Mouse (Mus musculus): ENCODE measurements around the gene Sash1.

Gene Sash1

DNA sequence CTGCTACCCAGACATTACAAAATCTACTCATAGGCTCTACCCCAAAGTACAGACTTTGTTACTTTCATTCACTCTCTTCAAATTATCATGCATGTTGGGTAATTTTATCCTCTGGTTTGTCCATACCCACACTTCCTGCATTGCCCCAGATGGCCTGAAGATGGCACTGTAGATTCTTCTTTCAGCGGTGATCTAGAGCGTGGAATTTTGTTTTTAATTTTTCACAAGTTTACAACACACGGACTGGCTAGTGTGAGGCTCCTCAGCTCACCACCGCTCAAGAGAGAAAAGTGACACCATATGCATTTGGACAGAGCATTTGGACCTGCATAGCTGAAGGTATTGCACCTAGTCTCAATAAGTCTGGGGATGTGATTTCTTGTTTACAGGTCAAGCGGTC lies 93.5 kb downstream of the Sash1 start:
- no peak for DNase-seq (ENCODE audit: low read depth, low spot score)

DNA sequence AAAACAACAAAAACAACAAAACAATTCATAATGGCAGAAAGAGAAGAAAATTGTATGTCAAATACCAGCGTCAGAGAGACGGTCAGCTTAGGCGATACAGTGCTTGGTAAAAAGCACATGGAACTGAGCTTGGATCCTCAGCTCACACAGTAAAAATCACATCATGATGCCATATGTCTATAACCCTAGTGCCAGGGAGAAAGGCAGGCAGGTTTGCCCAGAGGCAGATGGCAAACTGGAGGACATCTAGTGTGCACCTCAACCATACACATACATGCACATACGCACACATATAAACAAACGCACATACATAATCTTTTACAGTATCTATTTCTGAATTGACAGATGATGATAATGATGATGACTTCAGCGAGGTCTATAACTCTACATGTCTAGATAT lies 96.8 kb downstream of the Sash1 start:
- DNase-seq (ENCODE audit: low read depth, low spot score), result no peak

DNA sequence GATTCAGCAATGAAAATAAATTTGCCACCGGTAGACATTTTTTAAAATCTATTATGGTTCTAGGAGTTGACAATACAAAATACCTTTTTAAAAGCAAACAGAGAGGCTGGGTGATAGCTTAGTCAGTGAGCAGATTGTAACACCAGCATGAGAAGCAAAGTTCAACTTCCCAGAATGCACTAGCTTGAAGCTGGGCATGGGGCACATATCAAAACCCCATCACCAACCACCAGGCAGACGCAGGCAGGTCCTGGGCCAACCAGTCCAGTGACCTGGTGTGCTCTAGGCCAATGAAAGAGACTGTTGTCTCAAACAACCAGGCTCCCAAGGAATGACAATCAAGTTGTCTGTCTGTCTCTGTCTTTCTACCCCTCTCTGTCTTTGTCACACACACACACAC lies 98.6 kb downstream of the Sash1 start:
- no peak for DNase-seq (ENCODE audit: low read depth, low spot score)

DNA sequence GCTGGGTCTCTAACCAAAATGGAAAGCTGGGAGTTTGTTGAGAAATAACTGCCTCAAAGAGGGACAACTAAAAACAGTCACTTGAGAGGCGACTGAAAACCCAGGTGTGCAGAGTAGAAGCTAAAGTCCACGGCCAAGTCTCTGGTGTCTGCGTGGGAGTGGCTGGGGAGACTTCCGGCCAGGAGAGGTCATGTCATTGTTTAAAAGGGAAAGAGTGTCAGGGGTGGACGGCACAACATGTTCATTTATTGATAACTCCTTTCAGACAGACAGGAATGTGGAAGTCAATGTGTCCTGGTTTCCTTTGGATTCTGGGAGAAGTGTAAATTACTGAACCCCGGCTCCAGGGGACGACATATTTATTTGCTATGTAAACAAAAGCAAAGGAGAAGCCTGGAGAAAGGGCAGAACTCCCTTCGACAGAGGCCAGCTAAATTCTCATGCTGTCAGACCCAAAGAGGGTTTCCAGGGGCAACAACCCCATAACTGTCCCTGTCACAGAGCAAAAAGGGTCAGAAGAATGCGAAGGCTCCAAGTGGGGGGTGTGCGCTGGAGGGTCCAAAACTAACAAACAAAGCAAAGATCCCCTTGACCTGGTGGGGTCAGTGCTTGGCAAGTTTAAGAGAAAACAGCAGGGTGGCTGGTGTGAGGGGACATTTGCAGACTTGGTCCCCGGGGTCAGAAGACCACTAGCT lies 100.3 kb downstream of the Sash1 start:
- no peak for DNase-seq (ENCODE audit: low read depth, low spot score)

DNA sequence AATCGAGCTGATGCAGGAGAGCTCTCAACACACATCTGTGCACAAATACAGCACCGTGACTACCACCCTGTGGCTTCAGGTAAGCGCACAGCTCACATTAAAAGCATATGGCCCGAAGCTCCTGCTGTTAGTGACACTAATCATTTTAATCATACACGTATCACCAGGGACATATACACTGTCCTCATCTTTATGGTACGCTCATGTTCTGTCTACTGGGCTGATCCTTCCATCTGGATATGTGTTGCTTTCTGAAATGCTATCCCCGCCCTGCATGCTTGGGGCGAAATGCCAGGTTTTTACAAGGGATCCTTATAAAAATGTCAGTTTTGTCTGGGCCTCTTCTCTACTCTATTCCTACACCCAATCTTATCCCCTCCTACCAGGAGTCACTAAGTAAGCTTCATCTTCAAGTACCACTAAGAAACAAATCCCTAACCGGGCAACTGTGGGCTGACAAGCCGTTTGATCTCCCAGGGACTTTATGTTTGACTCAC lies 103.9 kb downstream of the Sash1 start:
- DNase-seq (ENCODE audit: low read depth, low spot score), result no peak

DNA sequence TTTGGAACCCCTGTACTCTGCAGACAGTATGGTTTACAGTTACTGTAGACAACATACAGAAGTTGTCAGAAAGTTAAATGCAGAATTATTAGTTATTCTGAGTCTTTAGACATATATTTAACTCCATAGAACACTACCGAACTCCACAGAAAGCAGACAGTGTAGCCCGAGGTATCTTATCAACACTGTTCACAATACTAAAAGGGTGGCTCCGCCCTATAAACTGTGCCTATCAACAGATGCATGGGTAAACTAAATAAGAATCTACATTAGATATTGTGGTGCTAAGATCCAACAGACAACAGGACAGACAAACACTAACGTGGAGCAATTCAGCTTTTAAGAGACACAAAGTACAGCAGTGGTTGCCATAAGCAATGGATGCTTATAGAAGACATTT lies 106.0 kb downstream of the Sash1 start:
- no peak for DNase-seq (ENCODE audit: low read depth, low spot score)

DNA sequence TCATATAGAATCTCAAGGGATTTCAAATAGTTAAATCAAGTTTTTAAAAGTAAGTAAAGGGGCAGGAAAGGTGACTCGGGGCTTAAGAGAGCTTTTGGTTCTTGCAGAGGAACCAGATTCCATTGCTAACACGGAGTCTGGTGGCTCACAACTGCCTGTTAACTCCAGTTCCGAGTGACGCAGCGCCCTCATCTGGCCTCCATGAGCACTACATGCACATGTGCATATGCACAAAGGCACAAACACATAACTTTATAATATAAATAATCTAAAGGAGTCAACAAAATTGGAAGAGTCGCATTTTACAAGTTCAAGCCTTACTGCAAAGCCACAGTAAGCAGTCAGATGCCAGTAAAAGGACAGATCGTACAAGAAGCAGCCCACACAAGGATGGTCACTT lies 107.0 kb downstream of the Sash1 start:
- no peak for DNase-seq (ENCODE audit: low read depth, low spot score)

DNA sequence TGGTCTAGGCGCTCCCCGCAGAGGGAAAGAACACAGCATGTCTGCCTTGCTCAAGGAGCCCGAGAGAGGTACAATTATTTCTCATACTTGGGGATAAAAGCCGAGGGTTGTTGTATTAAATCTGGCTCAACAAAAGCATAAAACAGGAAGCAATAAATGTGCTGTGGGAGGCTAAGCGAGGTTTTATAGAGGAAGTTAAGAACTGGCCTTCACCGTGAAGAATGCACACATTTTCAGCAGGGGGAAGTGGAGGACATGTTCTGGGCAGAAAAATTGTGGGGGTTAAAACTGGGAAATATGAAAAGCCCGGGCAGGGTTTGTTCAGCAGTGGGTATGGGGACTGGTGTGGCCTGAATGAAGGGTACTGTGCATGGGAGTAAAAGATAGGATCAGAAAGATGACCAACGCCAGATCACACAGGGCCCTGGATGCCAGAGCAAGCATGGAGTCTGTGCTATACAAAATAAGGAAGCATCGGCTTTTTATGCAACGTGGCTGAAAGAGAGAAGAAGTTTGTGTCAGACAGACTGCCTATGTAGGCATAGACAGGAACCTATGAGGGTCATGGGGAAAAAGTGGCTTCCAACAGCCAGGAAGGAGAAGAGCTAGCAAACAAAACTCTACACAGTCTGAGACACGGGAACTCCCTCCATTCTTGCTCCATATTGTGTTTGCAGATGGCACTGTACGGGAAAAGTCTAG lies 108.2 kb downstream of the Sash1 start:
- no peak for DNase-seq (ENCODE audit: low read depth, low spot score)

DNA sequence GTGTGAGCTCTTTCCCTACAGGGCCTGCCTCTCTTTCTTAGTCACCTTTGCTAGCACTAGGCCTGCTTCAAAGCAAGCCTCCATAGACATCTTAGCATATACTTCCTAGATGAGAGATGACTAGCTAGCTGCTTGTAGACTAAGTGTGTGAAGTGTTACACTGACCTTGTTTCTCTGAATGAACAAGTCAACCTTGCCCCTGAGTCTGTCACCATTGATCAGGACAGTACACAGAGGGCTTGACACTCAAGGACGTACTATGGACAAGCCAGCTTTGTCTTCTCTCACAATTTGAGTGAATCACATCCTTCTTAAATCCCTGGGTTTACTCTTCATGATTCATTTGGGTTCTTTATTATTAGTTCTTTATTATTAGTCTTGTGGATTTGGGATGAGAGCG lies 109.1 kb downstream of the Sash1 start:
- no peak for DNase-seq (ENCODE audit: low read depth, low spot score)

DNA sequence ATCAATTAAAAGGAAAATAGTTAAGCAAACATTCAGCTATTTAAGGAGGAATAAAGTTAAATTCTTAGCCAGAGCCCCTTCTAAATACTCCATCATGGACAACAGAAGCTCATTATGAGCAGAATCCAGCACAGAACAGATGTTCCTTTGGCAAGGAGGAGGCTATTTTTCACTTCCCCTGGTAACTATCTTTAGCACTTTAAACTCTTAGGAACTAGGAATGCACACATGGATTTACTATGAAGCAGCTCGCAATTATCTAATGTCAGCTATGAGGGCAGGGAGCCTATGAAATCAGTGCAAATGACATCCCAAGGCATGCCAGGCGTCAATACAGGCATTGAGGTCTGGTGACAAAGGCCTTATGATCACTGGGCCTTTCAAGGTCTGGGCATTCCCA lies 110.1 kb downstream of the Sash1 start:
- DNase-seq (ENCODE audit: low read depth, low spot score), result no peak

DNA sequence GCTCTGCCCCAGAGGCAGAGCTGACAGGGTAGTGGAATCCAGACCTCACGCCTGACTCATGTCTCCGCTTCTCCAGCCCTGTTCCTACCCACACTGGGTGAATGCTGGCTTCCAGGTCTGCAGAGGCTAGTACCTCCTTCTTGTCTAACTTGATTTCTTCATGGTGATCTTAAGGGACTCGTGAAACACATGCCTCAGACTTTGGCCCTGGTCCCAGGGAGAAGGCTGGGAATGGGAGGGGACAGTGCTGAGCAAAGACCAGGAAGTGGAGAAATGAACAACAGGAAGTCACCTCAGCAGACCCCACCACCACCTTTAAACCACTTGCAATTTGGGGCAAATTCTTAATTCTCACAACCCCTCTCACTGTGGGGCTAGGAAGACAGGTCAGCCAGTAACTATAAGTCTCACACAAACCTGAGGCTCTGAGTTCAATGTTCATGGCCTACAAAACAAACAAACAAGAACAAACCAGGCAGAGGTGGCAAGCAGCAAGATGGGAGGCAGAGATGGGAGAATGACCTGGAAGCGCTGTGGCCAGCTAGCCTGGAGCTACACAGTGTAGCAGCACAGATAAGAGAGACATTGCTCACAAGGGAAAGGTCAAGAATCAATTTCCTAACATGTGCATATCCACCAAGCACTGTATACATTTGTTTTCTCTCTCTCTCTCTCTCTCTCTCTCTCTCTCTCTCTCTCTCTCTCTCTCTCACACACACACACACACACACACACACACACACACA lies 113.2 kb downstream of the Sash1 start:
- no peak for DNase-seq (ENCODE audit: low read depth, low spot score)

DNA sequence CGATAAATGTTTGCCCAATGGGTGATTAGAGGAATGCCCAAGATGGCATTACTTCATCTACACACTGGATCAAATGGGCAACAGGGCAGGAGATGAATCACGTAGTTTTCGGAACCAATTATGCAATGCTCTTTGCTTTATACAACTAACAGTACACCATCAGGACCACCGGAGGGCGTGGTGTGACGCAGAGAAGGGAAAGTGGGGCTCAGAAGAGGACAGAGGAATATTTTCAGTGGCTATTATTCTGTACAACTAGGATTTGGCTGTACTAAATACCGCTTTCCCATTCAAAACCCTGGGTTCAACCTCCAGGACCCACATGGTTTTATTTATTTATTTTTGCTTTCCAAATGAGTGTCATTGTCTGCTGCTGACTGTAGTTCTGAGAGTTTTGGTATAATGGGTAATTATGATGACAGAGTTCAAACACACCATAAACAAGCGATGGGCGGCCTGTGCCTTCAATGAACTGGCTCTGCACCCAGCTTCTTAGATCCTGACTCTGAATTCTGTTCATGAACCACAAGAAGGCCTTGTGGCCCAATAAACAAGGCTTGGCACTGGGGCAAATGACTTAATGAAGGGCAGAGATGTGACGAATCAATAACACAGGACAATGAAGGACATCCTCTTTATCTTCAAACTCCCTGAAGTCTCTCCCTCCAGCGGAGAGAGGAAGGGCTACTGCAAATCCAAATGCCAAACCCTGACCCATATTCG lies 114.8 kb downstream of the Sash1 start:
- DNase-seq (ENCODE audit: low read depth, low spot score), result no peak

DNA sequence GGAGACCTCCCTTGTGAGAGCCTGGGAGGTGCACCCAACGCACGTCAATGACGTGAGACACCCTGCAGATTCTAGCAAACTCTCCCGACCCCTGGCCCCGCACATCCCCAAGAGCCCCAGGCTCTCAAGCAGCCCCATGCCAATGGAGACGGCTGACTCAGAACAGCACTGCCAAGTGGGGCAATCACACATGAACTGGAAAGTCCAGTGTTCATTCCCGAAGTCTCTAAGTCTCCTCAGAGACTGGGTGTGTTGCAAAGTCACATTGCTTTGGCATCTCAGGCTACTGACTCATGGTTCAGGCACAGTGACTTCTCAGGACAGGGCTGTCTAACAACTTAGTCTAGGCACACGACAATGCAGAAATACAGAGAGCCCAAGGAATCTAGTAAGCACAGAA lies 117.2 kb downstream of the Sash1 start:
- no peak for DNase-seq (ENCODE audit: low read depth, low spot score)

DNA sequence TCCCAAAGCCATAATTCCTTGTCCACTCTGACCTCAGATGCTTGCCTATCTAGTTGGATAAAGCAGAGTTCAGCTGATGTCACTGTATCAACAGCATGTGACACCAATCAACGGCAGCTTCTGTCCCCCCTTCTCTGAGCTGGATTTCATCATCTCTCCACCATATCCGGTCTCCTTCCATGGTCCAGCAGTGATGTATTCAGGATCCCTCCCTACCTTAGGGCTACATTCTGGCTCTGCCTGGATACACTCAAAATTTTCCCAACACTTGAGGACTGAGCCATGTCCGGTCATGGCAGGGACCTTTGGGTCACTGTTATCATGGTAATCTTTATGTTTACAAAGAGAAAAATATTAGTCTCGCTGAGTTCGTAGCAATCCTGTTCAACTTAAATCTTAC lies 118.5 kb downstream of the Sash1 start:
- DNase-seq (ENCODE audit: low read depth, low spot score), result no peak

DNA sequence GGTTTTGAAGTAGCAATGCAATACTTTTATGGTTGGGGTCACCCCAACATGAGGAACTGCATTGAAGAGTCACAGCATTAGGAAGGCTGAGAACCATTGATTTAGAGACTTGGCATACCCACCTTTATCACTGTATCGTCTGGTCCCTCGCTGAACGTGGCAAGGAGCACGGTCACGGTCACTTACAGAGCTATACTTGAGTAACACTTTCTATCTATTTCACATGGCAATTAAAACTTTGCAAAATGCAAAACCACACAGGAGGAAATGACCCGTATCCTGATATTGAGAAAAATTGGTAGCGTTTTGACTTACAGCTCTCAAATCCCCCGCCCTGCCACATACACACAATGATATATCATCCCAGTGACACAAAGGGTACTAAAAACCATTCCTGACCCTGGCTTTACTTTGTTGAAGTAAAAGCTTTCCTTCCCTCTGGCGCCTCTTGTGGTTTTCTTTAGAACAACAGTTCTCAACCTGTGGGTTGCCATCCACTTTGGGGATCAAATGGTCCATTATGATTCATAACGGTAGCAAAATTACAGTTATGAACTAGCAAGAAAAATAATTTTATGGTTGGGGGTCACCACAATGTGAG lies 119.8 kb downstream of the Sash1 start:
- no peak for DNase-seq (ENCODE audit: low read depth, low spot score)

DNA sequence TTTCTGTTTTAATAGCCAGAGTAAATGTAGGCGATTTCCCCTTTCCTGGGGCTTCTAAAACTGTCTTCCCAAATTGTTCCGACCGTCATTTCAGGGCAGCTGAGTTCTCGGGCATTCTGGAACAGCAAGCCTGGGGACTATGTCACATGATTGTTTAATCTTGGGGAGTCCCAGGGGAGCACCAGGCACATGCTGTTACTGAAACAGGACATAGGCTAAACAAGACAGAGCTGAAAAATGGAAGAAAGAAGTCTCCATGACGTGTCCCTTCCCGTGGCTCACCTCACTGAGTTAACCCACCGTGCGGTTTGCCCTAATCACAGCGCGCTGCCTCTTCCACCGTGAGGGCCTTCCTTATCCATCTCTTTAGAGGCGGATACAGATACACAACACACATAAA lies 123.1 kb downstream of the Sash1 start:
- DNase-seq (ENCODE audit: low read depth, low spot score), result no peak

DNA sequence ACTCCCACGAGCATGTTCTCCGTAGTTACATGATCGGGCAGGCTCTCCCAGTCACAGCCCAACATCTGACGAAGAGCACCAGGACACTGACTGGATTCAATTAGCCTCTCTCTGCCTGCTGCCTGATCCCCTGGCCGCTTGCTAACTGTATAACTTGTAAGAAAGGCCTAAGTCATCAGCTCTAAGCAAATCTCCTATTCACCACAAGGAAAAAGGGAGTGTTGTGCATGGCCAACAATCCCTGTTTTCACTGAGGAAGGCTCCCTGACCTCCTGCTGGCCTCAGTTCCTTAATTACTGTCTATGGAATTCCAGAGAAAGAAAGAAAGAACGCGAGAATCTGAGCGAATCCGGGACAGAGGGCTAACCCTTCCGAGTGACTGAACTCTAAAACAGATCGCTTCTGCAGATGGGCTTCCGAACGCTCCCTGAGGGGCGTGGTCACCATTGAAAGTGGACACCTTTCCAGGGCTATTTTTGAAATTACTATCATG lies 123.6 kb downstream of the Sash1 start:
- DNase-seq (ENCODE audit: low read depth, low spot score), result no peak

DNA sequence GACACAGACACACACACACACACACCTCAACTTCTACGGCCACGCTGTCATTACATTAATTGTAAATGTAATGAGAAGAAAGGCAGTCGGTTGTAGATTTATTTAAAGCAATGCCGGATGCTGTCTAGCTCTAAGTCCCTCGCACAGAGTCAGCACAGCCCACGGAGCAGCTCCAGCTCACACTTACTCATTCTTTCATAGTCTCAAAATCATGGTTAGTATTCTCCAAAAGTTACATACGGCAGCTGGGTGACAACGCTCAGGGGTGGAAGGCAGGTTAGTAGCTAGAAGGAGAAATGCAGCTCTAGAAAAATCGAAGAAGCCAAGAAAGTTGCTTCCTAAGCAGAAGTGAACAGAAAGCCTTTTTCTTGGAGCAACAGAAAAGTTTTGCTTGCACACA lies 124.2 kb downstream of the Sash1 start:
- DNase-seq (ENCODE audit: low read depth, low spot score), result no peak

DNA sequence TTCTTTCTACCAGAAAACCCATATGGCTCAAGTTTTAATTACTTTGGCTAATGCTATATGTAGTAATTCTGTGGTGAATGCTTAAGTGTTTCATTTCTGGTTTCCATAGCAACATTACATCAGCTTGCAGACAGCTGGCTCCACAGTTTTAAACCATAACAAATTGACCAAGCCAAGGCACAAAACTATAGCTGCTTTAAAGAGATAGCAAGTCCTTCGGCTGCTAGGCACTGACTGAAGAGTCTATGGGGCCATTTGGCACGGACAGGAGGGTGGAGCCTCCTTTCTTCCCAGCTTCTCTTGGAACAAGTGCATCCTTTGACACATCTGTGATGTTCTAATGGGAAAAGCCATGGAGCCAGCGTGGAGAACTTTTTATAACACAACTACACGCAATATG lies 125.3 kb downstream of the Sash1 start:
- no peak for DNase-seq (ENCODE audit: low read depth, low spot score)

DNA sequence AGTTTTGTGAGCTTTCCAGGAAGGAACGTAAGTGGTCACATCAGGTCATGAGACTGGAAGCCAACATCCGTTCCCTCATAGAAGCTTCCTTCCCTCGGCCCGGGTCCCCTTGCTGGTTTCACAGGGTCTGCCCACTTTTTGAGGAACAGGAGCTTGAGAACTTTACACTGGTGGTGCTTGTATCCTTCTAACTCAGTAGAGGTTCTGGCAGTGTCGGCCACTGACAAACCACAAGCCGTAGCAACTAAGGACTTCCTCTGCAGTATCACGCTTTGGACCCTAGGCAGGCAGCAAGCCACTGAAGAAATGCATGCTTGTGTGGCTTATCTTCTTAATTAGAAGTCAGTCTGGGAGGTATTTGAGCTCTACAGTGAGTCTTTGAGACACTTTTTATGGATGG lies 126.6 kb downstream of the Sash1 start:
- DNase-seq (ENCODE audit: low read depth, low spot score), result no peak

DNA sequence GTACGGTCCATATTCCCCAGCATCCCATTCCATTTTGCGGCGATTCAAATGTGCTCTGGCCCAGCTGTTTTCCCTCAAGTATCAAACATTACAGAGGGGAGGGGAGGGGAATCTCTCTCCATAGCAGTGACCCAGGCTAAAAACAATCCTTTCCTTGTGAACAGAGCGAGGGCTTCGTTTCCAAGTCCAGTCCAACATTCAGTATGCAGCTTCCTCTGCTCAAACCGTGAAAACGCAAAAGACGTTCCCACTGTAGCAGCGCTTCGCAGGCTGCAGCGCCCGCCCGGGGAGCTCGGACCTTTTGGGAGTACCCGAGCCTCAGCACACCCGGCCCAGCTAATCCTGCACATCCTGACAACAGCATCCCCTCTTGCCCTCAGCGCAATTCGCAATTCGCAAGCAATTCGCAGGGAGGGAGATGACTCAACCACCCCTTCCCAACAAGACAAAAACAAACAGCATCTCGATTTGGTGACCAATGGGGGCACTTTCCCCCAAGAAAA lies 128.4 kb downstream of the Sash1 start:
- no peak for DNase-seq (ENCODE audit: low read depth, low spot score)
